Mouse (Mus musculus) small intestine, adult 2 months (tissue): ENCODE results near the gene Pde4b. TPM values are rescaled to one million over a fixed set of nuclear protein-coding genes. Genes with fewer than 3 reads are reported as not detected.

ENCODE experiments used
- H3K27ac ChIP-seq: fragments of 200-500 bp; 2 replicates; pipeline ENCODE4 v1.5.1; 2012; ENCODE audit warnings: low read depth, low read length, control low read depth, inconsistent platforms; ENCODE audit not compliant: insufficient read depth
- H3K27me3 ChIP-seq: fragments of 200-500 bp; 2 replicates; pipeline ENCODE4 v1.6.1; 2012; ENCODE audit warnings: mild to moderate bottlenecking, moderate library complexity, low read length, inconsistent platforms; ENCODE audit not compliant: control insufficient read depth, insufficient read depth
- H3K36me3 ChIP-seq: fragments of 200-500 bp; 2 replicates; pipeline ENCODE4 v1.6.1; 2012; ENCODE audit warnings: mild to moderate bottlenecking, low read length, control low read depth, inconsistent platforms; ENCODE audit not compliant: control insufficient read depth, insufficient read depth
- H3K4me1 ChIP-seq: fragments of 200-500 bp; 2 replicates; pipeline ENCODE4 v1.6.1; 2012; ENCODE audit warnings: low read length, inconsistent platforms, mixed read lengths; ENCODE audit not compliant: control insufficient read depth, insufficient read depth, insufficient read length
- H3K4me3 ChIP-seq: fragments of 200-500 bp; 2 replicates; pipeline ENCODE4 v1.5.1; 2012; ENCODE audit warnings: low read depth, mild to moderate bottlenecking, control low read depth, inconsistent platforms, low read length, moderate library complexity
- CTCF ChIP-seq: fragments of 200-500 bp; IDR thresholded peaks from 2 replicates; pipeline ENCODE4 v1.5.1; 2012; ENCODE audit warnings: low read depth, mild to moderate bottlenecking, control low read depth, inconsistent platforms, low read length, moderate library complexity, mixed read lengths; ENCODE audit not compliant: insufficient replicate concordance, insufficient read length; ENCODE audit errors: extremely low read depth
- POLR2A ChIP-seq: fragments of 200-500 bp; IDR thresholded peaks from 2 replicates; pipeline ENCODE4 v1.6.1; 2012; ENCODE audit warnings: low read depth, mild to moderate bottlenecking, control low read depth, inconsistent platforms, low read length, moderate library complexity
- WGBS: fragments of 180-500 bp; shearing (Covaris S2); methylation state at CpG from one replicate; pipeline ENCODE4 v1.1.7; 2018; 5-methylcytosine and 5-hydroxymethylcytosine counted together
- polyA plus RNA-seq: library from polyadenylated mRNA; depleted of rRNA; stranded (reverse); fragments of >200 nt; gene quantifications from 2 replicates; pipeline ENCODE4 v1.2.3, GENCODE M21; 2012

The Pde4b gene
- polyA plus RNA-seq, 1 experiment = 2.5 TPM

GRCm38 (mm10) chr4:102230898-102231297 is 143.6 kb downstream of the Pde4b start:
- TF ChIP-seq POLR2A (no peak), CTCF (no peak)
- no peaks in the 10 kb centered on the region for H3K36me3 ChIP-seq
- 38% methylated on average over 1 of the region's 1 CpGs for WGBS
- H3K27ac ChIP-seq = no peak overlapping the region
- no peak overlapping the region for H3K4me3 ChIP-seq
- H3K4me1 ChIP-seq = no peaks in the 10 kb centered on the region
- no peaks in the 10 kb centered on the region for H3K27me3 ChIP-seq

DNA sequence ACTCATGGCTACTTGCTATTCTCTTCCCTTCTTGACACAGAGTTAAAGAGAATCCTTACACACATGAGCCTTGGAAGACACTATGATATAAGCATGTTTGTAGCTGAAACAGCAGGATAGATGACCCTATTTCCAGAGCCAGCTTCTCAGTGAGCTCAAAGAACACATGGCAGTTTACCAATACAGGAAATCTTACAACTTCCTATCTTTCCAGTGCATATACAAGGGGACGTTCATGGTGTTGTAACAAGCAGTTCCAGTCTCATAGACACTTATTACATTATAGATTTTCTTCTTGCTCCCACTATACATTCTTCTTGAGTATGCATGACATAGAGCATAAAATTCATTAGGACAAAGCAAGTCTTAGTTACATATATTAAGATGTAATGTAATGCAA is 146.3 kb downstream of the Pde4b start:
- Histone ChIP-seq H3K4me1 (no peaks in the 10 kb centered on the region), H3K27me3 (no peaks in the 10 kb centered on the region), H3K36me3 (no peaks in the 10 kb centered on the region), H3K27ac (no peak overlapping the region), H3K4me3 (no peak overlapping the region)
- WGBS = 55% methylated on average over 1 of the region's 1 CpGs
- no peak for TF ChIP-seq CTCF
- no peak for TF ChIP-seq POLR2A

DNA sequence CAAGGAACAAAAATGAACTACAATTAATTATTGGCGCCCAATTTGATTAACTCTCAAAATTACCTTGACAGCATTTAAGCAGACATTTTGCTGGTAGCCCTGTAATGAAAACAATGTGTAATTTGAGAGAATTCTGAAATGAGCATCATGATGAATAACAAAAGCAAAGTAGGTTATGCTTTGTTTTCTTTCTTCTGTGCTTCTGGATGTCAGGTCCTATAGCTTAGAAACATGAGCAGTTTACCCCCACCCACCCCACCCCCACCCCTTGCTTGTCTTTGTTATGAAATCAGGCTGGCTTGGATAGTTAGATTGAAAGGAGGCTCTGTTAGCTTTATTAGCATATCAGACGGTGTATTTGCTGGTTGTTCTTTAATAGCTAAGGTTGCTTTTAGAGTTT is 147.8 kb downstream of the Pde4b start:
- Histone ChIP-seq H3K4me1 (no peaks in the 10 kb centered on the region), H3K36me3 (no peaks in the 10 kb centered on the region), H3K27ac (no peak overlapping the region), H3K4me3 (no peak overlapping the region), H3K27me3 (no peaks in the 10 kb centered on the region)
- 60% methylated on average over 2 of the region's 2 CpGs for WGBS
- TF ChIP-seq POLR2A = no peak
- TF ChIP-seq CTCF = no peak

DNA sequence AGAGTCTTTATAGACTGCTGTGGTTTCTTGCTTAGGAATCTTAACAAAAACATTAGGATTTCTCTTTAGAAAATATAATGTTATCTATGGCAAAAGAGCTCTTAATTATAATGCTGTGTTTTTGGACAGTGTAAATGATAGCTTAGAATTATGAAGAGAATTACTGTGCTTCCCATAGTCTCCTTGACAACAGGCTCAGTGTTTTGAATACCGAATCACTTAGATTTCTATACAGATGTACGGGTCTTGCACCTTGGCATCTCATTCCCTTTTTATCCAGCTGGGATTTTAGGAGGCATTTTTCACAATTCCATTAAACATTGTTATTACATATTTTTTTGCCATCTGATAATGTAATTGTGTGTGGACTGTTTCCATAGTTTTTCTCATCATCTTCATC is 151.8 kb downstream of the Pde4b start:
- Histone ChIP-seq H3K4me1 (no peaks in the 10 kb centered on the region), H3K4me3 (no peak overlapping the region), H3K27me3 (no peaks in the 10 kb centered on the region), H3K36me3 (no peaks in the 10 kb centered on the region), H3K27ac (no peak overlapping the region)
- WGBS = 77% methylated on average over 2 of the region's 2 CpGs
- TF ChIP-seq CTCF (no peak), POLR2A (no peak)

DNA sequence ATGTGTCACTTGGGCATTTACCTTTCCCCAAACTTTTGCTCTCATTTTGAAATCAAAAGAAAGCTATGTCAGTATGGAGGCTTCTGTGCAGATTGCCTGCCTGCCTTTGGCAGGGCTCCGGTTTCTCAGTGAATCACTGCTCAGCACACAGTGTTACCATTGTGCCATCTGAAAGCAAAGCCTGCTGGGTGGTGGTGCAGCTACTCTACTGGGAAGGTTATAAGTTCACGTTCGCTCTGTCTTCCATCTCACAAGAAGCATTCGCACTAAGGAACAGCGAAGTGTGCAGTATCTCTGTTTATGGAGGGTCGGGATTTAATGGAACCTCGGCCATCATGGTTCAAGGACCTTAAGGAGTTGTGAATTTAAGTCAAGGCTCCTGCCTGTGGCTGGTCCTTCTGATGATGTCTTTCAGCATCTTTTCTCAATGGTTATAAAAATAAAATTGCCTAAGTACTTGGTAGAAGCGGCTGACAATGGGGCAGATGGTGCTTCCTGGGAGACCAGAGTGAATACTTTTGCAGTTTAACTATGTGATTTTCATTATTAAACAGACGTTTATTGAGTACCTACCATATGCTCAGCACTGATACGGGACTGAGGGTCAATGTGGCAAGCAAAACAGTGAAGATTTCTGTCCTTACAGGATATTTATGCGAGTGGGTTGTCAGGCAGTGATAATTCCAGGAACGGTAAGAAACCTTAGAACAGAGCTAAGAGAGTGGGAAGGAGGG is 152.5 kb downstream of the Pde4b start:
- Histone ChIP-seq H3K27ac (no peak overlapping the region), H3K4me3 (no peak overlapping the region), H3K27me3 (no peaks in the 10 kb centered on the region), H3K36me3 (no peaks in the 10 kb centered on the region), H3K4me1 (no peaks in the 10 kb centered on the region)
- no peak for TF ChIP-seq POLR2A
- no peak for TF ChIP-seq CTCF
- 81% methylated on average over 12 of the region's 12 CpGs for WGBS

DNA sequence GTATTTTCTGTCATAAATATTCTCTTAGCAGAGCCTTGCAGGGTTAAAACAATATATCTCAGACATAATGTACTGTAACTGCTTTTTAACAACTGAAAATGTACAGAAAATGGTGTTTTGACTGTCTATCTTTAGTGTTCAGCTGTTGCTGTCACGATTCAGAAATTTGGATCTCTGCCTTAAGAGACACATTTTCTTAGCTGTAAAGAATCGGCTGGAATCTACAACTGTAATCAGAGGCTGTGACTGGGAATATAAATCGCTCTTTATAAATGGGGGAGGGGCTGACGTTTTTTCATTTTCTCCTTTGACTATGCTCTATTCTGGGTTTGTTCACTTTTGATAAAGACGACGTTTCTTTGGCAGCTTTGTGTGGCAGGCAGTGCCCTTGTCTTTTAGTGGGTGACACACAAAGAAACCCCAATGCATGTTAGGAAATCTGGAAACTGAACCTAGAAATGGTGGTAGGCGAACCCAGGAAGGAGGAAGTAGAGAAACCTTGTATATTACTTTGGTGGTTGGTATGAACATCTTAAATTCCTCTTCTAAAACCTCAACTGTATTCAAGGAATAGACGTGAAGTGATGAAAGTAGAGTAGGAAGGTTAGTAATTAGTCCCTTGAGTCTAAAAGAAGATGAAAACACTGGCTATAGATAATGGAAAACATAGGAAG is 153.5 kb downstream of the Pde4b start:
- TF ChIP-seq POLR2A (no peak), CTCF (no peak)
- H3K27me3 ChIP-seq = no peaks in the 10 kb centered on the region
- H3K36me3 ChIP-seq = no peaks in the 10 kb centered on the region
- H3K4me3 ChIP-seq = no peak overlapping the region
- 68% methylated on average over 8 of the region's 8 CpGs for WGBS
- no peak overlapping the region for H3K27ac ChIP-seq
- no peaks in the 10 kb centered on the region for H3K4me1 ChIP-seq

GRCm38 (mm10) chr4:102253994-102254393 is 166.7 kb downstream of the Pde4b start:
- no peak overlapping the region for H3K27ac ChIP-seq
- no peaks in the 10 kb centered on the region for H3K27me3 ChIP-seq
- no peaks in the 10 kb centered on the region for H3K4me1 ChIP-seq
- H3K4me3 ChIP-seq = no peak overlapping the region
- no peaks in the 10 kb centered on the region for H3K36me3 ChIP-seq
- no peak for TF ChIP-seq POLR2A
- no peak for TF ChIP-seq CTCF
